Mouse (Mus musculus) lung, embryonic 16.5 days (tissue): Measurements from ENCODE around the gene Ptprn. TPM values are rescaled to one million over a fixed set of nuclear protein-coding genes. Genes with fewer than 3 reads are reported as not detected.
A peak's percentile ranks its signal among the peaks of the same experiment; 100 is the strongest.

Source experiments
- ATAC-seq: fragments of 200-750 bp; cut with Nextera tagmentation; 2 replicates; pipeline ENCODE4 v1.8.0; 2017; ENCODE audit warnings: low read depth, mild to moderate bottlenecking, moderate library complexity
- H3K27ac ChIP-seq: fragments of 300-500 bp; sonication (generic); 2 replicates; pipeline ENCODE4 v1.5.1; 2014; ENCODE audit warnings: mild to moderate bottlenecking, control low read depth, low read length
- H3K27me3 ChIP-seq: fragments of 300-500 bp; sonication (generic); 2 replicates; pipeline ENCODE4 v1.6.1; 2014; ENCODE audit warnings: low read depth, low read length, mixed read lengths; ENCODE audit not compliant: control insufficient read depth, insufficient read depth
- H3K36me3 ChIP-seq: fragments of 300-500 bp; sonication (generic); 2 replicates; pipeline ENCODE4 v1.6.1; 2014; ENCODE audit warnings: low read length; ENCODE audit not compliant: control insufficient read depth, insufficient read depth
- H3K4me1 ChIP-seq: fragments of 300-500 bp; sonication (generic); replicated peaks from 2 replicates; pipeline ENCODE4 v1.6.1; 2014; ENCODE audit warnings: low read length, mixed read lengths; ENCODE audit not compliant: control insufficient read depth, insufficient read depth
- H3K4me2 ChIP-seq: fragments of 300-500 bp; sonication (generic); 2 replicates; pipeline ENCODE4 v1.6.1; 2014; ENCODE audit warnings: low read depth, low read length, control low read depth
- H3K4me3 ChIP-seq: fragments of 300-500 bp; sonication (generic); 2 replicates; pipeline ENCODE4 v1.5.1; 2014; ENCODE audit warnings: mild to moderate bottlenecking, low read length, control low read depth
- H3K9ac ChIP-seq: fragments of 300-500 bp; sonication (generic); 2 replicates; pipeline ENCODE4 v1.6.1; 2014; ENCODE audit warnings: low read length, control low read depth
- H3K9me3 ChIP-seq: fragments of 300-500 bp; sonication (generic); 2 replicates; pipeline ENCODE4 v1.6.1; 2016; ENCODE audit warnings: low read length; ENCODE audit not compliant: control insufficient read depth
- WGBS: fragments of 180-500 bp; shearing (Covaris S2); extraction: QIAGEN DNeasy Blood & Tissue Kit; methylation state at CpG from one replicate; pipeline ENCODE4 v1.1.7; 2014; 5-methylcytosine and 5-hydroxymethylcytosine counted together
- polyA plus RNA-seq: library from polyadenylated mRNA; unstranded; fragments of >200 nt; fragmentation: Nextera tagmentation; extraction: Ambion mirVana; gene quantifications from 2 replicates; pipeline ENCODE4 v1.2.1, GENCODE M21; 2015

Gene Ptprn
- polyA plus RNA-seq, 1 experiment from 2014 or later, result 0.63 TPM

DNA sequence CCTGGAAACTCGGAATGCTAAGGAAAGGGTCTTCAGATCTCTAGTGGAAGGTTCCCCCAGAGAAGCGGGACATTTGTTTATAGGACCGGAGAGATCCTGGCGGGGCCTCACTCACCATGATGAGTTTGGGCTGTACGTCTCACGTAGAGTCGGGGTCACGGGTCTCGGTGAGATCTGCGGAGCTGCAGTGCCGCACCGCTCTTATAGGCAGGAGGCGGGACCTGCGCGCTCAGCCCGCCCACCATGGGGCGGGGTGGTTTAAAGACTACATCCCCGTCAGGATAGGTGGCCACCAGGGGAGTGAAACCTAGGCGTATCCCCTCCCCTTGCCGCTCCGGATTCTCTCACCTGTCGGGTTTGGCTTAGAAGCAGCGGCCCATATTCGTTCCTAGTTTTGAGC, 45.2 kb downstream of the Ptprn start:
- ATAC-seq, result peak; percentile 94
- WGBS, result 0% methylated on average over 24 of the region's 24 CpGs
- Histone ChIP-seq H3K9ac (peak overlapping the region; percentile 72), H3K4me3 (peak overlapping the region; percentile 54), H3K9me3 (no peaks in the 10 kb centered on the region), H3K4me2 (peak overlapping the region; percentile 97), H3K36me3 (peaks cover 4% of the 10 kb centered on the region), H3K4me1 (peaks cover 12% of the 10 kb centered on the region), H3K27me3 (peaks cover 29% of the 10 kb centered on the region), H3K27ac (no peak overlapping the region)

DNA sequence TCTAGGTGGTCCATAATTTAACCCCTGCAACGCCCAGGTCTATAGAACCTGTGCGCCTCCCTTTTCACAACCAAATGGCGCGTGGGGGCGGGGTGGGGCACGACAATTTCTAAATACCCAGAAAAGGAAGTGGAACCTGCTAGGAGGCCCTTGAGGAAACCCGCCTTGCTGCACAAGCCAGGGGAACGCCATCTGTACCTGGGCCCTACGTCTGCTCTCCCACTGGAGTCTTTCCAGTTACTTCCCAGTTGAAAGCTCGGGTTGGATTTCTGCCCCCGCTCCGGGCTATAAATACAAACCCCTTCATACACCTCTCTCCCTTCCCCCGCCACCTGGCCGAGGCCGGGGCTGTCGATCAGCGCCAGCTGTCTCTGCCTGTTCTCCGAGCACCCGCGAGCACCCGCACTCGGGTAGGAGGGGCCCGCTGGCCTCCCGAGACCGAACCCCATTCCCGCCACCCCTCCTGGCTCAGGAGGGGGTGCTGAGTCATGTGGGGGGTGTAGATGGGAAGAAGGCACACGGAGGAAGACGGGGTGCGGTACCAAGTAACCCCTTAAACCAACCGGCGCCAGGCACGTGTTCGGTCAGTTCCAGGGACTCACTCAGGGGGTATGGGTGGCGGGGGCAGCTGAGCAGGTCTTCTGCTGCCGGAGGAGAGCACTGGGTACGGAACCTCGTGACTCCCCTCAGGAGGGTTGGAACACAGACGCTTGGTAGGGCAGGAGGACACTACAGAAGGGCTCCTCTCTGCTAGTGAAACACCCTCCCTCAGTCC, 45.9 kb downstream of the Ptprn start:
- peaks cover 29% of the 10 kb centered on the region for H3K27me3 ChIP-seq

GRCm38 (mm10) chr1:75217893-75218226, 46.4 kb downstream of the Ptprn start:
- Histone ChIP-seq H3K9me3 (no peaks in the 10 kb centered on the region), H3K27ac (no peak overlapping the region; the same call in 1 of the 2 replicates), H3K36me3 (peaks cover 10% of the 10 kb centered on the region), H3K4me1 (peaks cover 12% of the 10 kb centered on the region), H3K4me2 (peak overlapping the region; percentile 97), H3K27me3 (peaks cover 29% of the 10 kb centered on the region), H3K9ac (peak overlapping the region; percentile 63; the same call in 1 of the 2 replicates), H3K4me3 (peak overlapping the region; percentile 54)
- WGBS, result 3% methylated on average over 6 of the region's 6 CpGs
- no peak for ATAC-seq

More for the DNA sequence above, 45.9 kb downstream of the Ptprn start:
- Histone ChIP-seq H3K4me1 (peaks cover 12% of the 10 kb centered on the region), H3K4me2 (peak overlapping the region; percentile 97), H3K4me3 (peak overlapping the region; percentile 54), H3K9ac (peak overlapping the region; percentile 63), H3K27ac (peak overlapping the region; percentile 52), H3K9me3 (no peaks in the 10 kb centered on the region), H3K36me3 (peaks cover 7% of the 10 kb centered on the region)
- ATAC-seq, result peak; percentile 63
- under 1% methylated on average over 38 of the region's 38 CpGs for WGBS

DNA sequence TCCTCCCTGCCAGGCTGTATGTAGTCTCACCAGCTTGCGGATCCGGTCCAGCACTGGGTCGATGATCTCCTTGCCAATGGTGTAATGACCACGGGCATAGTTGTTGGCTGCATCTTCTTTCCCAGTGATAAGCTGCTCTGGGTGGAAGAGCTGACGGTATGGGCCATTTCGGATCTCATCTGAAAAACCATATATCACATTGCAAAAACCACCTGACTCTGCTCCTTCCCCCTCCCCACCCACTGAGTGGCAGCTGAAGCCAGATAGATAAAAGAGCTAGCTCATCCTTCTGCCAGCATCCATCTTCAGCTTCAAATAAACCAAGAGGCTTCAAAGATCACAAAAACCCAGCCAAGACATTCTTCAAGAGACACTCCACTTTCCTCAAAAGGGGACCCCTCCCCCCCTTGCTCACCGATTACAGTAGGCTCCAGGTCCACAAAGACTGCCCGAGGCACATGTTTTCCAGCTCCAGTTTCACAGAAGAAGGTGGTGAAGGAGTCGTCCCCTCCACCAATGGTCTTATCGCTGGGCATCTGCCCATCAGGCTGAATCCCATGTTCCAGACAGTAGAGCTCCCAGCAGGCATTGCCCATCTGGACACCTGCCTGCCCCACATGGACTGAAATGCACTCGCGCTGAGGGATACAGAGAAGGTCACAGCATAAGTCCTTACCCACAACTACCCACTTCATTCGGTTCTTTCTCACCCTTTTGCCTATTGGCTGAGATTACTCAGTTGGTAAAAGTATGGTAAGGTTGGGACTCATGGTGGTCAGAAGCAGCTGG, 47.3 kb downstream of the Ptprn start:
- H3K27ac ChIP-seq, result no peak overlapping the region
- no peak overlapping the region for H3K4me3 ChIP-seq
- no peak overlapping the region for H3K9ac ChIP-seq
- H3K36me3 ChIP-seq, result peaks cover 13% of the 10 kb centered on the region
- no peak overlapping the region for H3K4me2 ChIP-seq
- peaks cover 13% of the 10 kb centered on the region for H3K4me1 ChIP-seq
- peaks cover 29% of the 10 kb centered on the region for H3K27me3 ChIP-seq
- WGBS, result 69% methylated on average over 13 of the region's 13 CpGs
- ATAC-seq, result no peak
- no peaks in the 10 kb centered on the region for H3K9me3 ChIP-seq

- Histone ChIP-seq H3K27me3 (peaks cover 29% of the 10 kb centered on the region), H3K9me3 (no peaks in the 10 kb centered on the region), H3K4me3 (no peak overlapping the region), H3K27ac (no peak overlapping the region), H3K4me2 (no peak overlapping the region), H3K36me3 (peaks cover 13% of the 10 kb centered on the region), H3K4me1 (peaks cover 21% of the 10 kb centered on the region), H3K9ac (no peak overlapping the region)
- ATAC-seq, result no peak
- 91% methylated on average over 9 of the region's 9 CpGs for WGBS
These were observed 48.5 kb downstream of the Ptprn start for GRCm38 (mm10) chr1:75215785-75216184.

GRCm38 (mm10) chr1:75214886-75215285, 49.4 kb downstream of the Ptprn start:
- Histone ChIP-seq H3K9ac (no peak overlapping the region), H3K4me1 (peaks cover 25% of the 10 kb centered on the region)

DNA sequence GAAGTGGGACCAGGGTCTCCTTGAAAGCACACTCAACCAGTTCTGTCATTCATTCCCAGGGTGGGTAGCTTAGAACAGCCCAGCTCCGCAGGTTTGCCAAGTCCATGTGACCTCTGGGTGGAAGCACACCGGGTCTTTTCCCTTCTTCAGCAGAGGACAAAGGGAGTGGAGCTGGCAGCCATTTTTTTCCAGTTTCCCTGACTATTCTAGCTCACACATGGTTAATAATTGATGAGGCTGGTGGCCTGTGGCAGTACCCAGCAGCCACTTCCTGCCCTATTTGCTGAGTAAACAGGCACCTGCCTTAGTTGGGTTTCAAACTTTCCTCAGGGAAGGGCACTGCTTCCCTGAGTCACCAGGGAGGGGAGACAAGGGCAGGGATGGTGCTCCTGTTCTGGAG, 49.9 kb downstream of the Ptprn start:
- H3K27me3 ChIP-seq, result peaks cover 17% of the 10 kb centered on the region
- peaks cover 25% of the 10 kb centered on the region for H3K4me1 ChIP-seq
- H3K4me2 ChIP-seq, result no peak overlapping the region
- WGBS, result 57% methylated on average over 2 of the region's 2 CpGs
- H3K36me3 ChIP-seq, result peaks cover 13% of the 10 kb centered on the region
- peak overlapping the region; percentile 70 for H3K27ac ChIP-seq
- no peak overlapping the region for H3K9ac ChIP-seq
- H3K4me3 ChIP-seq, result no peak overlapping the region
- no peaks in the 10 kb centered on the region for H3K9me3 ChIP-seq
- ATAC-seq, result no peak

More at GRCm38 (mm10) chr1:75214886-75215285, 49.4 kb downstream of the Ptprn start:
- H3K4me2 ChIP-seq, result no peak overlapping the region
- H3K36me3 ChIP-seq, result peaks cover 13% of the 10 kb centered on the region
- H3K4me3 ChIP-seq, result no peak overlapping the region
- no peak for ATAC-seq
- WGBS, result 51% methylated on average over 5 of the region's 5 CpGs
- H3K9me3 ChIP-seq, result no peaks in the 10 kb centered on the region
- H3K27ac ChIP-seq, result peak overlapping the region; percentile 70; the same call in 1 of the 2 replicates
- peaks cover 22% of the 10 kb centered on the region for H3K27me3 ChIP-seq

DNA sequence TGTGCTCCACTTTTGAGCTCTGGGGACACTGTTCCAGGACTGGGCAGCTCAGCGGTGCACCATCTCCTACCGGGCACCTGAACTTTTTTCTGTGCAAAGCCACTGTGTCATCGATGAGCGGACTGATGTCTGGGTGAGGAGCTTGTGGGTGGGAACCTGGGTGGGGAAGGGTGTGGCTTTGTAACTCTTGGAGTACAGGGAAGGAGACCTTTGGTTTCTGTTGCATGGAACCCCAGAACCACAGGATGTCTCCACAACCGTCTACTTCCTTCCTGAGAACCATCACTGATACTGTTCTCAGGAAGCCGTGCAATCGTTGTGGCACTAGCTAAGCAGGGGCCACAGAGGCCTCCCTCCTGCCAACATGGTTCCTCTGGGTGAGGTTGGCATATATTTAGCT, 51.2 kb downstream of the Ptprn start:
- Histone ChIP-seq H3K9me3 (no peaks in the 10 kb centered on the region), H3K27ac (no peak overlapping the region), H3K4me1 (peaks cover 26% of the 10 kb centered on the region), H3K9ac (no peak overlapping the region), H3K4me3 (no peak overlapping the region), H3K36me3 (peaks cover 13% of the 10 kb centered on the region), H3K4me2 (no peak overlapping the region), H3K27me3 (peaks cover 6% of the 10 kb centered on the region)
- 79% methylated on average over 7 of the region's 7 CpGs for WGBS
- no peak for ATAC-seq

DNA sequence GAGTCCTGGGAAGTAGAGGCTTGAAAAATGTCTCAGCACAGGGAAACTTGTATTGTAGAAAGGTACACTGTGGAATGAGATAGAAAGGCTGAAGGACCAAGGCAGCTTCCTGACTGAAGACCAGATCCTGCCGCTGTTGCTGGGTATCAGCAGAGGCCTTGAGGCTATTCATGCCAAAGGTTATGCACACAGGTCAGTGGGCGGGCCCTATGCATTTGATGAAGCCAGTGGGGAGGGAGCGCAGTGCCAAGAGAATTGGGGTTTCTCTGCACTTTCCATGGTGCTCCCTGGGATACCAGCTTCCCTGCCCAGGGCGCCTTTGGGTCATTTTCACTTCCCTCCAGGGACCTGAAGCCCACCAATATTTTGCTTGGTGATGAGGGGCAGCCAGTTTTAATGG, 51.8 kb downstream of the Ptprn start:
- no peak for ATAC-seq
- H3K27ac ChIP-seq, result no peak overlapping the region
- 70% methylated on average over 4 of the region's 4 CpGs for WGBS
- no peak overlapping the region for H3K4me3 ChIP-seq
- H3K4me2 ChIP-seq, result no peak overlapping the region
- H3K27me3 ChIP-seq, result peaks cover 3% of the 10 kb centered on the region; the same call in 1 of the 2 replicates
- H3K36me3 ChIP-seq, result peaks cover 13% of the 10 kb centered on the region
- H3K9ac ChIP-seq, result no peak overlapping the region
- no peaks in the 10 kb centered on the region for H3K9me3 ChIP-seq
- H3K4me1 ChIP-seq, result peaks cover 26% of the 10 kb centered on the region
